Mouse (Mus musculus): ENCODE results near the gene Gxylt2. TPM values are rescaled to one million over a fixed set of nuclear protein-coding genes. Genes with fewer than 3 reads are reported as not detected.

Gxylt2 gene
- 2.0 and 2.6 TPM in 2 replicates for polyA plus RNA-seq (2012; rRNA removed)

GRCm38 (mm10) chr6:100704574-100705365 lies at the start of gene Gxylt2:
Gene Gxylt2, plus strand, starts transcription at chr6:100704734.
- DNase-seq (ENCODE audit: low read depth): no peak

GRCm38 (mm10) chr6:100660395-100660794 lies 44.1 kb upstream of the Gxylt2 start:
- DNase-seq (ENCODE audit: low read depth): no peak

- no peak for DNase-seq (ENCODE audit: low read depth)
These were observed 42.3 kb upstream of the Gxylt2 start for GRCm38 (mm10) chr6:100662224-100662623.

GRCm38 (mm10) chr6:100667644-100668043 lies 36.9 kb upstream of the Gxylt2 start:
- no peak for DNase-seq (ENCODE audit: low read depth)

- no peak for DNase-seq (ENCODE audit: low read depth)
These were observed 35.7 kb upstream of the Gxylt2 start for GRCm38 (mm10) chr6:100668858-100669257.

GRCm38 (mm10) chr6:100670370-100670841 lies 34.1 kb upstream of the Gxylt2 start:
- DNase-seq (ENCODE audit: low read depth): no peak

- peak; percentile 54 for DNase-seq (ENCODE audit: low read depth)
These were observed 33.6 kb upstream of the Gxylt2 start, which contains the start of gene Shq1 for GRCm38 (mm10) chr6:100670880-100671344. Gene Shq1, minus strand, starts transcription at chr6:100671157.

GRCm38 (mm10) chr6:100671401-100671800 lies 33.1 kb upstream of the Gxylt2 start:
- DNase-seq (ENCODE audit: low read depth): no peak

- no peak for DNase-seq (ENCODE audit: low read depth)
These were observed 29.6 kb upstream of the Gxylt2 start for GRCm38 (mm10) chr6:100674974-100675373.

- no peak for DNase-seq (ENCODE audit: low read depth)
These were observed 28.1 kb upstream of the Gxylt2 start for GRCm38 (mm10) chr6:100676461-100676860.

GRCm38 (mm10) chr6:100678636-100679035 lies 25.9 kb upstream of the Gxylt2 start:
- DNase-seq (ENCODE audit: low read depth): no peak

GRCm38 (mm10) chr6:100686341-100686740 lies 18.2 kb upstream of the Gxylt2 start:
- DNase-seq (ENCODE audit: low read depth): no peak

- no peak for DNase-seq (ENCODE audit: low read depth)
These were observed 4.5 kb upstream of the Gxylt2 start for GRCm38 (mm10) chr6:100699986-100700385.

- no peak for DNase-seq (ENCODE audit: low read depth)
These were observed 3.8 kb upstream of the Gxylt2 start for GRCm38 (mm10) chr6:100700774-100701173.

GRCm38 (mm10) chr6:100704197-100704573 lies 349 bp upstream of the Gxylt2 start:
- no peak for DNase-seq (ENCODE audit: low read depth)

GRCm38 (mm10) chr6:100705366-100705811 lies 855 bp downstream of the Gxylt2 start:
- no peak for DNase-seq (ENCODE audit: low read depth)

- no peak for DNase-seq (ENCODE audit: low read depth)
These were observed 2.3 kb downstream of the Gxylt2 start for GRCm38 (mm10) chr6:100706861-100707260.

GRCm38 (mm10) chr6:100707557-100707956 lies 3.0 kb downstream of the Gxylt2 start:
- no peak for DNase-seq (ENCODE audit: low read depth)

- DNase-seq (ENCODE audit: low read depth): no peak
These were observed 3.7 kb downstream of the Gxylt2 start for GRCm38 (mm10) chr6:100708248-100708647.

GRCm38 (mm10) chr6:100708996-100709395 lies 4.5 kb downstream of the Gxylt2 start:
- no peak for DNase-seq (ENCODE audit: low read depth)

GRCm38 (mm10) chr6:100709483-100709882 lies 4.9 kb downstream of the Gxylt2 start:
- DNase-seq (ENCODE audit: low read depth): no peak

- DNase-seq (ENCODE audit: low read depth): no peak
These were observed 5.6 kb downstream of the Gxylt2 start for GRCm38 (mm10) chr6:100710170-100710569.

- no peak for DNase-seq (ENCODE audit: low read depth)
These were observed 6.3 kb downstream of the Gxylt2 start for GRCm38 (mm10) chr6:100710866-100711265.

Measured in gonadal fat pad, adult 2 months (tissue).